Mouse (Mus musculus) liver, embryonic 14.5 days (tissue): Measurements from ENCODE around the gene Zfp553.

Experiments used
- CTCF ChIP-seq: IDR thresholded peaks from 2 replicates; pipeline ENCODE4 v1.5.1; 2016; ENCODE audit warnings: antibody characterized with exemption, low read depth, control low read depth
- EP300 ChIP-seq: IDR thresholded peaks from 2 replicates; pipeline ENCODE4 v1.6.1; 2016; ENCODE audit warnings: antibody characterized with exemption, low read depth

GRCm38 (mm10) chr7:127196484-127196883 lies 36.4 kb upstream of the Zfp553 start:
- TF ChIP-seq CTCF, result no peak
- no peak for TF ChIP-seq EP300
